Mouse (Mus musculus) liver, embryonic 12.5 days (tissue): Measurements from ENCODE around the gene Klk1b26. TPM values are rescaled to one million over a fixed set of nuclear protein-coding genes. Genes with fewer than 3 reads are reported as not detected.

Experiments
- polyA plus RNA-seq: library from polyadenylated mRNA; unstranded; fragments of >200 nt; fragmentation: Nextera tagmentation; extraction: Ambion mirVana; gene quantifications from 2 replicates; pipeline ENCODE4 v1.2.1, GENCODE M21; 2016

The Klk1b26 gene
- polyA plus RNA-seq, 1 experiment from 2014 or later = not detected

Other genes with a start within 250 kb of the Klk1b26 start
- not detected in 2 replicates for gene Klk12, start 243.3 kb upstream of the Klk1b26 start, polyA plus RNA-seq
- gene Klk11, start 237.6 kb upstream of the Klk1b26 start, polyA plus RNA-seq = not detected in 2 replicates
- gene Klk10, start 231.1 kb upstream of the Klk1b26 start, polyA plus RNA-seq = not detected in 2 replicates
- not detected in 2 replicates for gene Klk9, start 220.3 kb upstream of the Klk1b26 start, polyA plus RNA-seq
- 16.0 and 17.3 TPM in 2 replicates for gene Klk8, start 214.6 kb upstream of the Klk1b26 start, polyA plus RNA-seq
- not detected in 2 replicates for gene Klk7, start 200.9 kb upstream of the Klk1b26 start, polyA plus RNA-seq
- not detected in 2 replicates for gene Klk6, start 187.7 kb upstream of the Klk1b26 start, polyA plus RNA-seq
- gene Klk5, start 170.2 kb upstream of the Klk1b26 start, polyA plus RNA-seq = not detected in 2 replicates
- gene Klk4, start 131.0 kb upstream of the Klk1b26 start, polyA plus RNA-seq = not detected in 2 replicates
- not detected in 2 replicates for gene Klk15, start 78.4 kb upstream of the Klk1b26 start, polyA plus RNA-seq
- gene Klk1b8, start 61.5 kb upstream of the Klk1b26 start, polyA plus RNA-seq = not detected in 2 replicates
- not detected in 2 replicates for gene Klk1b1, start 45.4 kb upstream of the Klk1b26 start, polyA plus RNA-seq
- gene Klk1b9, start 36.1 kb upstream of the Klk1b26 start, polyA plus RNA-seq = not detected in 2 replicates
- not detected in 2 replicates for gene Klk1b11, start 16.3 kb upstream of the Klk1b26 start, polyA plus RNA-seq
- gene Klk1b27, start 40.1 kb downstream of the Klk1b26 start, polyA plus RNA-seq = not detected in 2 replicates
- gene Klk1b21, start 90.2 kb downstream of the Klk1b26 start, polyA plus RNA-seq = not detected in 2 replicates
- not detected in 2 replicates for gene Klk1b22, start 100.5 kb downstream of the Klk1b26 start, polyA plus RNA-seq
- not detected in 2 replicates for gene Klk1b16, start 124.6 kb downstream of the Klk1b26 start, polyA plus RNA-seq
- gene Klk1b24, start 176.1 kb downstream of the Klk1b26 start, polyA plus RNA-seq = not detected in 2 replicates
- not detected in 2 replicates for gene Klk1b3, start 186.0 kb downstream of the Klk1b26 start, polyA plus RNA-seq
- not detected in 2 replicates for gene Klk1b4, start 195.3 kb downstream of the Klk1b26 start, polyA plus RNA-seq
- not detected in 2 replicates for gene Klk1b5, start 203.8 kb downstream of the Klk1b26 start, polyA plus RNA-seq
- not detected in 2 replicates for gene Klk1, start 213.2 kb downstream of the Klk1b26 start, polyA plus RNA-seq
- gene Gm36864, start 224.0 kb downstream of the Klk1b26 start, polyA plus RNA-seq = 0.08 TPM in 1 of 2 replicates, not detected in the other
- gene 1700028J19Rik, start 234.5 kb downstream of the Klk1b26 start, polyA plus RNA-seq = 1.8 and 1.9 TPM in 2 replicates
- gene 2410002F23Rik, start 234.6 kb downstream of the Klk1b26 start, polyA plus RNA-seq = 64.3 and 66.7 TPM in 2 replicates
- not detected in 2 replicates for gene Acp4, start 245.2 kb downstream of the Klk1b26 start, polyA plus RNA-seq
- gene Gm15517, start 249.3 kb downstream of the Klk1b26 start, polyA plus RNA-seq = not detected in 2 replicates